Mouse (Mus musculus) T-helper 2 cell (primary cell): ENCODE data around the gene Cdh3.
"Not testable (repeated sequence)": the region's sequence is repeated elsewhere in the genome, so short reads cannot be mapped to it uniquely, and the experiment has no call there.

Source experiments
- in situ Hi-C: fragments of 300-600 bp; cut with MboI, MseI; formaldehyde crosslinking; loops from one replicate; pipeline ENCODE4 v1.15.1; 2025; ENCODE audit warnings: high pct_unique_total_duplicates

The Cdh3 gene

GRCm38 (mm10) chr8:106571551-106572172, 61.0 kb downstream of the Cdh3 start:
- in situ Hi-C loops, result no loop called here

- in situ Hi-C loops, result not testable (repeated sequence)
Measured at GRCm38 (mm10) chr8:106572175-106572574, 61.5 kb downstream of the Cdh3 start.

GRCm38 (mm10) chr8:106573168-106573567, 62.5 kb downstream of the Cdh3 start, which contains the start of gene Gm10073:
TSS of gene Gm10073 (minus strand) at chr8:106573461.
- in situ Hi-C loops, result not testable (repeated sequence)

GRCm38 (mm10) chr8:106574283-106574682, 63.6 kb downstream of the Cdh3 start:
- in situ Hi-C loops, result no loop called here

GRCm38 (mm10) chr8:106576849-106577555, 66.3 kb downstream of the Cdh3 start:
- in situ Hi-C loops, result no loop called here

GRCm38 (mm10) chr8:106579510-106579909, 68.8 kb downstream of the Cdh3 start:
- in situ Hi-C loops, result no loop called here

GRCm38 (mm10) chr8:106581344-106582088, 70.8 kb downstream of the Cdh3 start:
- in situ Hi-C loops, result no loop called here

- in situ Hi-C loops, result no loop called here
Measured at GRCm38 (mm10) chr8:106584942-106585670, 74.4 kb downstream of the Cdh3 start.

GRCm38 (mm10) chr8:106585671-106586037, 75.0 kb downstream of the Cdh3 start:
- in situ Hi-C loops, result no loop called here

- in situ Hi-C loops, result no loop called here
Measured at GRCm38 (mm10) chr8:106586896-106587295, 76.2 kb downstream of the Cdh3 start.

GRCm38 (mm10) chr8:106588443-106589431, 78.0 kb downstream of the Cdh3 start:
- in situ Hi-C loops, result no loop called here

GRCm38 (mm10) chr8:106592458-106592857, 81.8 kb downstream of the Cdh3 start:
- in situ Hi-C loops, result loop anchor here (10.0 kb wide), 1 partner anchor 602 kb away; no protein-coding TSS in a partner anchor

GRCm38 (mm10) chr8:106595623-106596022, 84.9 kb downstream of the Cdh3 start:
- in situ Hi-C loops, result loop anchor here (10.0 kb wide), 1 partner anchor 599 kb away; no protein-coding TSS in a partner anchor

- in situ Hi-C loops, result loop anchor here (10.0 kb wide), 1 partner anchor 598 kb away; no protein-coding TSS in a partner anchor
Measured at GRCm38 (mm10) chr8:106597067-106597466, 86.4 kb downstream of the Cdh3 start.

GRCm38 (mm10) chr8:106599265-106599979, 88.7 kb downstream of the Cdh3 start:
- in situ Hi-C loops, result loop anchor here (10.0 kb wide), 1 partner anchor 595 kb away; no protein-coding TSS in a partner anchor

GRCm38 (mm10) chr8:106603131-106603819, 92.6 kb downstream of the Cdh3 start, which contains the start of gene Cdh1:
TSS of gene Cdh1 (plus strand) at chr8:106603351.
- in situ Hi-C loops, result no loop called here

GRCm38 (mm10) chr8:106603933-106604332, 93.2 kb downstream of the Cdh3 start:
- in situ Hi-C loops, result no loop called here

- in situ Hi-C loops, result no loop called here
Measured at GRCm38 (mm10) chr8:106605657-106606056, 95.0 kb downstream of the Cdh3 start.

GRCm38 (mm10) chr8:106606121-106606520, 95.4 kb downstream of the Cdh3 start:
- in situ Hi-C loops, result no loop called here
